Mouse (Mus musculus) heart, embryonic 15.5 days (tissue): ENCODE measurements at regions not wholly inside any gene's neighbourhood (a gene's known extent, or its start where the extent isn't known, plus 50 kb on each side); places are given as distances from the start of the nearest gene placed in this dataset.

Source experiments
- ATAC-seq: fragments of 200-750 bp; cut with Nextera tagmentation; replicated peaks from 2 replicates; pipeline ENCODE4 v1.8.0; 2017; ENCODE audit warnings: low read depth, moderate TSS enrichment; ENCODE audit not compliant: insufficient number of reproducible peaks, insufficient read depth, low FRiP score
- H3K27ac ChIP-seq: fragments of 300-500 bp; sonication (generic); 2 replicates; pipeline ENCODE4 v1.5.1; 2015; ENCODE audit warnings: mild to moderate bottlenecking, inconsistent platforms
- H3K27me3 ChIP-seq: fragments of 300-500 bp; sonication (generic); 2 replicates; pipeline ENCODE4 v1.6.1; 2015; ENCODE audit warnings: inconsistent platforms
- H3K36me3 ChIP-seq: fragments of 300-500 bp; sonication (generic); 2 replicates; pipeline ENCODE4 v1.6.1; 2015; ENCODE audit warnings: mild to moderate bottlenecking, inconsistent platforms
- H3K4me1 ChIP-seq: fragments of 300-500 bp; sonication (generic); replicated peaks from 2 replicates; pipeline ENCODE4 v1.6.1; 2015; ENCODE audit warnings: inconsistent platforms
- H3K4me2 ChIP-seq: fragments of 300-500 bp; sonication (generic); 2 replicates; pipeline ENCODE4 v1.6.1; 2015; ENCODE audit warnings: inconsistent platforms, mild to moderate bottlenecking, moderate library complexity
- H3K4me3 ChIP-seq: fragments of 300-500 bp; sonication (generic); 2 replicates; pipeline ENCODE4 v1.5.1; 2015; ENCODE audit warnings: mild to moderate bottlenecking, inconsistent platforms
- H3K9ac ChIP-seq: fragments of 300-500 bp; sonication (generic); 2 replicates; pipeline ENCODE4 v1.6.1; 2015; ENCODE audit warnings: mild to moderate bottlenecking, inconsistent platforms
- H3K9me3 ChIP-seq: fragments of 300-500 bp; sonication (generic); replicated peaks from 2 replicates; pipeline ENCODE4 v1.6.1; 2016; ENCODE audit warnings: inconsistent platforms
- WGBS: fragments of 180-500 bp; shearing (Covaris S2); methylation state at CpG from one replicate; pipeline ENCODE4 v1.1.7; 2015; ENCODE audit warnings: mixed read lengths; 5-methylcytosine and 5-hydroxymethylcytosine counted together

- no peak overlapping the region for H3K4me2 ChIP-seq
- H3K27ac ChIP-seq, result no peak overlapping the region
- H3K36me3 ChIP-seq, result no peaks in the 10 kb centered on the region
- no peaks in the 10 kb centered on the region for H3K9me3 ChIP-seq
- ATAC-seq, result no peak
- WGBS, result 73% methylated on average over 4 of the region's 4 CpGs
- H3K9ac ChIP-seq, result no peak overlapping the region
- H3K27me3 ChIP-seq, result no peaks in the 10 kb centered on the region
- no peaks in the 10 kb centered on the region for H3K4me1 ChIP-seq
- H3K4me3 ChIP-seq, result no peak overlapping the region
These were observed 93.6 kb upstream of the Olfm4 start for GRCm38 (mm10) chr14:79890280-79890679.

- Histone ChIP-seq H3K4me3 (no peak overlapping the region), H3K9ac (no peak overlapping the region), H3K27ac (no peak overlapping the region), H3K4me1 (no peaks in the 10 kb centered on the region), H3K4me2 (no peak overlapping the region), H3K27me3 (no peaks in the 10 kb centered on the region), H3K36me3 (no peaks in the 10 kb centered on the region), H3K9me3 (no peaks in the 10 kb centered on the region)
- 67% methylated on average over 7 of the region's 7 CpGs for WGBS
- ATAC-seq, result no peak
These were observed 100.4 kb upstream of the Olfm4 start for GRCm38 (mm10) chr14:79883487-79883886.

- no peak overlapping the region for H3K9ac ChIP-seq
- no peak overlapping the region for H3K27ac ChIP-seq
- H3K36me3 ChIP-seq, result no peaks in the 10 kb centered on the region
- WGBS, result 61% methylated on average over 9 of the region's 9 CpGs
- no peaks in the 10 kb centered on the region for H3K4me1 ChIP-seq
- ATAC-seq, result no peak
- no peak overlapping the region for H3K4me3 ChIP-seq
- H3K4me2 ChIP-seq, result no peak overlapping the region
- H3K27me3 ChIP-seq, result no peaks in the 10 kb centered on the region
- H3K9me3 ChIP-seq, result no peaks in the 10 kb centered on the region
These were observed 102.2 kb upstream of the Olfm4 start for GRCm38 (mm10) chr14:79881726-79882125.

- WGBS, result 59% methylated on average over 5 of the region's 5 CpGs
- Histone ChIP-seq H3K4me1 (no peaks in the 10 kb centered on the region), H3K36me3 (no peaks in the 10 kb centered on the region), H3K27ac (no peak overlapping the region), H3K27me3 (no peaks in the 10 kb centered on the region), H3K4me2 (no peak overlapping the region), H3K9ac (no peak overlapping the region), H3K4me3 (no peak overlapping the region), H3K9me3 (no peaks in the 10 kb centered on the region)
- ATAC-seq, result no peak
These were observed 103.7 kb upstream of the Olfm4 start for GRCm38 (mm10) chr14:79880065-79880755.

GRCm38 (mm10) chr14:79879333-79880035 lies 104.4 kb upstream of the Olfm4 start:
- no peaks in the 10 kb centered on the region for H3K4me1 ChIP-seq
- WGBS, result 80% methylated on average over 11 of the region's 11 CpGs
- ATAC-seq, result no peak

GRCm38 (mm10) chr14:79878285-79879019 lies 105.4 kb upstream of the Olfm4 start:
- no peak overlapping the region for H3K4me2 ChIP-seq
- H3K36me3 ChIP-seq, result no peaks in the 10 kb centered on the region
- no peaks in the 10 kb centered on the region for H3K4me1 ChIP-seq
- H3K9ac ChIP-seq, result no peak overlapping the region
- H3K4me3 ChIP-seq, result no peak overlapping the region
- no peak for ATAC-seq
- 83% methylated on average over 17 of the region's 17 CpGs for WGBS
- H3K27ac ChIP-seq, result no peak overlapping the region
- H3K27me3 ChIP-seq, result no peaks in the 10 kb centered on the region
- no peaks in the 10 kb centered on the region for H3K9me3 ChIP-seq

More at GRCm38 (mm10) chr14:79879333-79880035, 104.4 kb upstream of the Olfm4 start:
- Histone ChIP-seq H3K27ac (no peak overlapping the region), H3K9me3 (no peaks in the 10 kb centered on the region), H3K36me3 (no peaks in the 10 kb centered on the region), H3K4me3 (no peak overlapping the region), H3K4me2 (no peak overlapping the region), H3K9ac (no peak overlapping the region), H3K27me3 (no peaks in the 10 kb centered on the region)

- Histone ChIP-seq H3K27ac (no peak overlapping the region), H3K9ac (no peak overlapping the region), H3K4me1 (no peaks in the 10 kb centered on the region), H3K36me3 (no peaks in the 10 kb centered on the region), H3K9me3 (no peaks in the 10 kb centered on the region), H3K27me3 (no peaks in the 10 kb centered on the region), H3K4me2 (no peak overlapping the region), H3K4me3 (no peak overlapping the region)
- 36% methylated on average over 13 of the region's 13 CpGs for WGBS
- no peak for ATAC-seq
These were observed 102.0 kb upstream of the Pcdh8 start for GRCm38 (mm10) chr14:79873062-79873461.

- Histone ChIP-seq H3K27ac (no peak overlapping the region), H3K9me3 (no peaks in the 10 kb centered on the region), H3K4me1 (no peaks in the 10 kb centered on the region), H3K9ac (no peak overlapping the region), H3K27me3 (no peaks in the 10 kb centered on the region), H3K36me3 (no peaks in the 10 kb centered on the region), H3K4me2 (no peak overlapping the region), H3K4me3 (no peak overlapping the region)
- ATAC-seq, result no peak
- 26% methylated on average over 1 of the region's 1 CpGs for WGBS
These were observed 101.3 kb upstream of the Pcdh8 start for GRCm38 (mm10) chr14:79872430-79872829.

GRCm38 (mm10) chr14:79869325-79869724 lies 98.2 kb upstream of the Pcdh8 start:
- no peak for ATAC-seq
- 48% methylated on average over 1 of the region's 1 CpGs for WGBS
- Histone ChIP-seq H3K27ac (no peak overlapping the region), H3K36me3 (no peaks in the 10 kb centered on the region), H3K27me3 (no peaks in the 10 kb centered on the region), H3K9me3 (no peaks in the 10 kb centered on the region), H3K4me3 (no peak overlapping the region), H3K4me1 (no peaks in the 10 kb centered on the region), H3K4me2 (no peak overlapping the region), H3K9ac (no peak overlapping the region)

- no peaks in the 10 kb centered on the region for H3K9me3 ChIP-seq
- 77% methylated on average over 7 of the region's 7 CpGs for WGBS
These were observed 85.1 kb upstream of the Pcdh8 start for GRCm38 (mm10) chr14:79856245-79856644.

GRCm38 (mm10) chr14:79854216-79854615 lies 83.1 kb upstream of the Pcdh8 start:
- no peaks in the 10 kb centered on the region for H3K4me1 ChIP-seq
- H3K9ac ChIP-seq, result no peak overlapping the region
- no peak overlapping the region for H3K4me2 ChIP-seq
- H3K36me3 ChIP-seq, result no peaks in the 10 kb centered on the region
- no peak overlapping the region for H3K4me3 ChIP-seq
- H3K9me3 ChIP-seq, result no peaks in the 10 kb centered on the region
- 73% methylated on average over 5 of the region's 5 CpGs for WGBS
- H3K27me3 ChIP-seq, result no peaks in the 10 kb centered on the region
- no peak overlapping the region for H3K27ac ChIP-seq
- ATAC-seq, result no peak

More at GRCm38 (mm10) chr14:79856245-79856644, 85.1 kb upstream of the Pcdh8 start:
- H3K27ac ChIP-seq, result no peak overlapping the region
- H3K4me3 ChIP-seq, result no peak overlapping the region
- H3K36me3 ChIP-seq, result no peaks in the 10 kb centered on the region
- H3K4me2 ChIP-seq, result no peak overlapping the region
- no peak for ATAC-seq
- no peaks in the 10 kb centered on the region for H3K27me3 ChIP-seq
- H3K4me1 ChIP-seq, result no peaks in the 10 kb centered on the region
- H3K9ac ChIP-seq, result no peak overlapping the region
